Mouse (Mus musculus): ENCODE data around the gene Kat14.

GRCm38 (mm10) chr2:144409037-144409436, 40.3 kb downstream of the Kat14 start:
- TF ChIP-seq CTCF (IDR thresholded peaks at IDR 0.05; ENCODE audit: low read depth, low read length) = no peak
- no peak for TF ChIP-seq EP300 (IDR thresholded peaks at IDR 0.05; ENCODE audit: insufficient read depth, low read depth, low read length)
- no peak for TF ChIP-seq POLR2A (IDR thresholded peaks at IDR 0.05; ENCODE audit: insufficient read depth, low read length)
